Mouse (Mus musculus) thymus, postnatal 36 days (tissue): ENCODE measurements at regions not wholly inside any gene's neighbourhood (a gene's known extent, or its start where the extent isn't known, plus 50 kb on each side); places are given as distances from the start of the nearest gene placed in this dataset.

Experiments
- DNase-seq, 2 experiments: peaks; one replicate each; pipeline ENCODE4 v3.0.0; 2022; ENCODE audit warnings: mixed read lengths in 2 of 2

GRCm38 (mm10) chr5:75880088-75880684 is 98.1 kb downstream of the Kdr start:
- no peak for DNase-seq

DNA sequence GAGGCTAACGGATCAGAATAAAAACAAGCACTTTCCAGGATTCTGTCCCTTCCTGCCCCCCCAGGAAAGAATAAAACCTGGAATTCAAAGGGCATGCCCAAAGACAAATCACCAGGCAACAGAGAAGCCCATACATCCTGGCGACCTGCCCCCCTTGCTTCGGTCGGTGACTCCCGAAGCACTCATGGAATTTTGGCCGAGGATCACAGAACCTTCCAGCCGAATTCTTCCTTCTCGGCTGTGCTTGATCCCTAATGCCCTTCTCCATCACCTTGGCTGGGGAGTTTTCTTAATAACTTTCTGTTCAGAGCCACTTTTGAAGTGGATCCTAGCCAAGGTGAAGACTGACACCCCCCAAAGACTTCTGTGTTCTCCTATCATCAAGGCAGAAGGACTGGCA is 99.9 kb downstream of the Kdr start:
- DNase-seq, result no peak

DNA sequence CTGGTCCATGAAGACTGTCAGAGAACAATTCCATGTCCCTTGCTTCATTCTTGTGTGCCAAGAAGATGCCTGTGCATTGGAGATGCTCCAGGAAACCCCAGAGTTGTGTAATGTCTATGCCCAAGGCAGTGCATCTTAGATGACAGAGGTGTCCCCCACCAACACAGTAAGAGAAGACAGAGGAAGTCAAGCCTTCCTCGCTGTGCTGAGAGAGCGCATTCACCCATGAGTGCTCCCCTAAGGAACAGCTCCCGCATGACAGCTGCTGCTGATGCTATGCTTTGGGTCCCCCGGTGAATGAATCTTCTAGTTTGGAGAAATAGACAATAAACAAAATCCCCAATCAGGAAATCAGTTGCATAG is 100.7 kb downstream of the Kdr start:
- DNase-seq, result no peak

DNA sequence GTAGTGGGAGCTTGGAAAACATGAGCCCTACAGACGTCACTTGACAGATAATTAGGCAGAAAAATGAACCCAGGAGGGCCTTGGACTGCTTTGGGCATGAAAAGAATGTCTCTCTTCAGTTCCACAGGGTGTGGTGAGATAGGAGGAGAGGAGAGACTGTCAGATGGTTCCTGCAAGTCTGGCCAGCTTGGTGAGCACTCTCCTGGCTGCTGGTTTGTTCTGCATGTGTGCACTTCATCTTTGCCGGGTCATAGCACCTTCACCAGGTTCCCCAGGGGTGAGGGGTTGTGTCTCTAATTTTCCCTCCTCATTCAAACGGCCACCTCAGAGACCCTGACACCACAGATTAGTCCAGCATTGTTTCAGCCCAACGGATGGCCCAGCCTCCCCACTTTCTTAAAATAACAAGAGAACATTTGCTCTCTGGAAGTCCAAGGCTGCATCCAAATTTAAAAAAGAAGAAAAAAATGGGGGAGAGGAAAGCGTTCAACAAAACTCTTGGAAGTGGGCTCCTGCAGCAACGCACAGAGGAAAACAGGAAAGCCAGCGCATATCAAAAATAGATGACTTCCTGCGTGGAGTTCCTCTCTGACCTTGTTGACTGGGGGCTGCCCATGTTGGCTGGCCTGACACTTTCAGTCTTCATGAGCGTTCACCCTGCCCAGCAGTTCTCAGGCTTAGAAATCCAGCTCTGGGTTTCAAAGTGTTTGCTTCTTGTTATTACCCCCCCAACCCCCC is 101.2 kb downstream of the Kdr start:
- no peak for DNase-seq

DNA sequence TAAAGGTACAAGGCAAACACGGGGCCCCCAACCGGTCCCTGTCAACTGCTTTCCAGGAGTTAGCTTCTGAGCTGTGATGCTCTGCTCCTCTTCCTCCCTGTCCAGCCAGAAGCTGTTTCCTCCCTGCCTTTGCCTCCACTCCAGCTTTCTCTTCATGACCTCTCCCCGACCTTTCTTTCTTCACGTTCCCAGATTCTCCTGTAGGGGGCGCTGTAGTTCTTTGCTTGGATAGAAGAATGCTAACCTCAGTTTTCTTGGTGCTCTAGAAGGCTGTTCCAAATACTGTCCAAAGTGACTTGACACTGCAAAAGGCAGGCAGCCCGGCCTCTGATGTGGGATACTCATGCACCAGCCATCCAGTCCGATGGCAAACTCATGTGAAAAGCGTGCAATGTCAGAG is 107.1 kb downstream of the Kdr start:
- peak; percentile 31 to 44 for DNase-seq

DNA sequence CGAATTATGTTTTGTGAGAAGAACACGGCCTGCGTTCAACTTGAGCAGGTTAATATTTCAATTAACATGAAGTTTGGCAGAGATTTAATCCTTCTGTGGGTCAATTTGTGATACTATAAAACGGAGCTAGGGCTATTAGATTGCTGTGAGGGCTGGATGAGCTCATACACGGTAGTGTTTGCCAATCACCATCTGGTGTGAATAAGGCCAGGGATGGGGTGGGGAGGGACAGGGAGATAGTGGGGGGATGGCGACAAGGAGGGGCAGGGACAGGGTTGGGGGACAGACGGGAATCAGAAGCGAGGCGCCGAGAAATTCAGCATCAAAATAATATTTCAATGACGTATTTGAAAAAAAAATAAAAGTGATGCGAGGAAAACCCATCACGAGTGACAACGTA is 107.6 kb downstream of the Kdr start:
- DNase-seq, result no peak

DNA sequence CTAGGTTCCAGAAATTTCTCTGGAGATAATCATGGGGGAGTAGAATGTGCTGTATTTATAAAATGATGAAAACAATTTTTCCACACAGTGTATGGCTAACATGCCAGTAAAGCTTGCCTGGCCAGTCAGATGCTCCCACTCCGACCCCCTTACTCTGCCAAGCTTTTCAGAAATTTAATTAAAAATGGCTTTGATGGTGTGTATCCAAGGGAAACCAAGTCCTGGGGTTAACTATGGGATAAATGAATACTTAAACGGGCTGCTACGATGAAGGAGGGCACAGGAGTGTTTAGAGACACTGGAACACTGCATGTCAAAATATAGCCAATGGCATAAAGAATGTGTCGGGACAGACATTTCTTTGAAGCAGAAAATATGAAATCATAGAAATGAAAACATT is 108.7 kb downstream of the Kdr start:
- DNase-seq, result no peak

DNA sequence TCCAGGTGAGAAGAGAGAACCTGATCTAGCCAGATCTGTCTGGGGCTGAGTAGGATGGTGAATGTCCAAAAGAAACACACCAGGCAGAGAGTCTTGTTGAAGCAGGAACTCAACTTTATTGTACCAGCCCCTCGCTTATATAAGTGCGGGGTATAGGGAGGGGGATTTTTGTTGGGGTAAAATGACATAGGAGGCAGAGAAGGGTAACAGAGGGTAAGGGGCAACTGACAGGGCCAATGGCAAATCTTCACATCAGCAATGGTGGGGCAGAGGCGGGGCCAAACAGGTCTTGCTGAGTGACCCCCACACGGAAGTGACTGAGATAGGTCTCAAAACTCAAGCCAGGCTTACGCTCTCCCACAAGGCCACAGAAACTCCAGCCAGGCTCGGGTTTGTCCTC is 113.2 kb downstream of the Kdr start:
- DNase-seq, result no peak

GRCm38 (mm10) chr5:75863358-75863757 is 114.9 kb downstream of the Kdr start:
- no peak for DNase-seq

GRCm38 (mm10) chr5:75862630-75862991 is 115.6 kb downstream of the Kdr start:
- peak; percentile 19 to 30 for DNase-seq

GRCm38 (mm10) chr5:75861916-75862629 is 116.2 kb downstream of the Kdr start:
- DNase-seq, result no peak

DNA sequence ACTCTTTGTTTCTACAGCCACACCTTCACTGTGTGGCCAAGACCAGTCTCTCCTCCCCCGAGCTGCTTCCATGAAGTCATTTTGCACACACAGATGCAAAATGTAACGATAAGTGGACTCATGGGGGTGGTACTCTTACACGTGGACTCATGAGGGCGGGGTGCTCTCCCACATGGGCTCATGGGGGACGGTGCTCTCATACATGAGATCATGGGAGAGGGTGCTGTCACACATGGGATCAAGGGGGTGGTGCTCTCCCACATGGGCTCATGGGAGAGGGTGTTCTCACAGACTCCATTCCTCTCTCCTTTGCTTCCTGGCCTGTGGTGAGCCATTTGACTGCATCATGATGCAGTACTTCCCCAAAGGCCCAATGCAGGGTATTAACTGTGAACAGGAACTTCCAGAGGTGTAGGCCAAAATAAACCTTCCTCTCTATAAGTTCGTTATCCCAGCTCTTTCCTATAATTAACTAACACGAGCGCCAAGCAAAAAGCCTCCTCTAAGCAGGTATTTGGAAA is 118.9 kb downstream of the Kdr start:
- DNase-seq, result no peak

- no peak for DNase-seq
Observed at GRCm38 (mm10) chr5:75850855-75851254, 127.4 kb downstream of the Kdr start.

DNA sequence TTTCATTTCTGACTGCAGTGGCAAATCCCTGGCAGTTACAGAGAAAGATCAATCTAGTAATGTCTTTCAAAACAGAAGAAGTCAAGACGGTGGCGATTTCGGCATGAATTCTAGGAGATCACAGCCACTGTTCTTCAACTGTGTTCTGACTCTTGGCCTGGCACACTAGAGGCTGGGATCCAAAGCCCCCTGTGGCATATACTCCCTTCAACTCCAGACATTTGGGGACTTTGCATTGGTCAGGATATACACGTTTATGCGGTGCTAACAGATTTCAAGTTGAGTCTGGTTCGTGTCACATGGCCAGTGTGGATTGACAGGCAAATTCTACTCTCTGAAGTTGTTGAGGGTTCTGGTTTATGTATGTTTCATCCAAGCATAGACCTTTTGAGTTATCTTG is 130.3 kb downstream of the Kdr start:
- no peak for DNase-seq

- no peak for DNase-seq
Observed at GRCm38 (mm10) chr5:75847341-75847740, 130.9 kb downstream of the Kdr start.

DNA sequence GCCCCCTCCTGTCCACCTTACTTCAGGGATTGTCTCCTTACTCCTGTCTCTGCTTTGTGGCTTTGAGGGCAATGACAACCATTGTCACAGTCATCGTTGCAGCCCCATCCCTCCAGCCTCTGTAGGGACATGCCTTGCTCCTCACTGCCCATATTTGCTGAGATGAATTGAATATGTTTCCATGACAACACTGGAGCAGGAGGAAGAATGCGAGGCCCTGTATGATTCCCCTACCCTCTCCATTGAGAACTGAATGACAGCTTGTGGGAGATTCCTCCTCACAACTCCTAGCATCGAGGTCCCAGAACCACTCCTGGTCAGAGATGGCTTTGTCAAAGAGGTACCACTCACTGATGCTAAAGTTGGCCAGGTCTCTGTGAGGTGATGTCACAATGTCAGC is 132.2 kb downstream of the Kdr start:
- no peak for DNase-seq

- no peak for DNase-seq
Observed at GRCm38 (mm10) chr5:75843807-75844206, 134.5 kb downstream of the Kdr start.

DNA sequence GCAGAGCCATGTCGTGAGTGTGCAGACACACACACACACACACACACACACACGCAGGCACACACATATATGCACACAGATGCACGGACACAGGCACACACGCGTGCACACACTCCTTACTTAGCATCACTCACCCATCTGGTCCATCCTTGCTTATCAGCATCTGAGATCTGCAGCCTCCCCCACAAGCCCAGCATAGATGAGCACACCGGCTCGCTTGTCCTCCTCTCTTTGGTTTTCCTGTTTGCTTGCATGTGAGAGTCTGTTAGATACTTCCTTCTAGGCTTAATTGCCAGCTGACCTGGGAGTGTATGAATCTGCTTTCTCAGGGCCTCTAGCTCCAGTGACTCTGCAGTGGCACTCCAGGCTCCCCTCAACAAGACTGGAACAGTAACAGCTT is 137.8 kb downstream of the Kdr start:
- no peak for DNase-seq

- DNase-seq, result peak; percentile 53 to 62
Observed at GRCm38 (mm10) chr5:75835556-75835961, 142.7 kb downstream of the Kdr start.

GRCm38 (mm10) chr5:75834766-75835555 is 143.3 kb downstream of the Kdr start:
- DNase-seq, result no peak

- no peak for DNase-seq
Observed at GRCm38 (mm10) chr5:75832341-75832740, 145.9 kb downstream of the Kdr start.

DNA sequence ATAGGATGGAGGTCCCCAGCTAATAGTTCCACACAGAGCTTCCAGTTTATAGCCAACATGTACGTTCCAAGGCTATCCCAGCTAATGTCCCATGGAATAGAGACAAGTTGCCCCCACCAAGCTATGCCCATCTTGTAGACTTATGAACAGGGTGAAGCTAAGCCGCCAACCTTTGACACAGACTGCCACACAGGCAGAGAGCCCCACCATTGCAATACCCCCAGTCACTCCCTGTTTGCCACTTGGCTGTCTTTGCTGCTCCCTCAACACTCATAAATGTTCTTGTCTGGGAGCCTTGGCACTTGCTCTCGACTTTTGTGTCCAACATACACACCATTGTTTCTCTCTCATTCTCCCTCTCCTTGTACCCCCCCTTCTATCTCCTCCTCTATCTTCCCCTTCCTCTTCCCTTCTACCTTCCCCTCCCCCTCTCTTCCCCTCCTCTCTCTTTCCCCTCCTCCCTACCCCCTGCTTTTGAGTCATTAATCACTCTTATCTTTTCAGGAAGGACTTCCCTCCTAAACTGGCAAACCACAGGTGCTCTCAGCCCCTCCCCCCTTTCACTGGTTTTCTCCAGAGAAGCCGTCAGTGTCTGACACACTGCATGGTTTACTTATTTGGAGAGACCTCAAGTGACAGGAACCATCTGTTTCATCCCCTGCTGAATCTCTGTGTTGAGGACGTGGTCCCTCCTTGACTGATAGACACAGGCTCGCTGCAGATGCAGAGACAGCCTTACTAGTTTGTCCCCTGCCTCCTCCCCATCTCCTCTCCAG is 148.2 kb downstream of the Kdr start:
- DNase-seq, result peak in 1 of 2 experiments; percentile 40
